Mouse (Mus musculus) heart, adult 8-10 months (tissue): Measurements from ENCODE around the gene Myo6. TPM values are rescaled to one million over a fixed set of nuclear protein-coding genes. Genes with fewer than 3 reads are reported as not detected.

Source experiments
- total RNA-seq, 4 experiments: library from RNA; stranded (reverse); gene quantifications; 2 replicates each; pipeline ENCODE4 v1.2.4; 2022

Gene Myo6
- total RNA-seq, 4 experiments from 2014 or later, result 10.2 to 14.1 (median 12.1) TPM

Other genes with a start within 250 kb of the Myo6 start
- 100 to 1,000 TPM; 107 to 134 (median 116) TPM for gene Filip1, start 152.2 kb upstream of the Myo6 start, total RNA-seq
- 10 to 100 TPM; 59.8 to 73.0 (median 66.9) TPM for gene Senp6, start 98.1 kb upstream of the Myo6 start, total RNA-seq